Mouse (Mus musculus): ENCODE data around the gene Olfr382. TPM values are rescaled to one million over a fixed set of nuclear protein-coding genes. Genes with fewer than 3 reads are reported as not detected.
"Not testable (repeated sequence)": the region's sequence is repeated elsewhere in the genome, so short reads cannot be mapped to it uniquely, and the experiment has no call there.

Olfr382 gene
- total RNA-seq (2021): not detected

GRCm38 (mm10) chr11:73517097-73517496, at the start of gene Olfr382:
Gene Olfr382, minus strand, starts transcription at chr11:73517197.
- intact Hi-C loops (cut with DNase I): no loop called here
- no peak for DNase-seq (ENCODE audit: extremely low spot score in 1 of 2, low spot score in 2 of 2)

GRCm38 (mm10) chr11:73528971-73529370, 12.0 kb upstream of the Olfr382 start:
- intact Hi-C loops (cut with DNase I); DNase-seq (ENCODE audit: extremely low spot score in 1 of 2, low spot score in 2 of 2): not testable (repeated sequence)

- intact Hi-C loops (cut with DNase I): no loop called here
- DNase-seq (ENCODE audit: extremely low spot score in 1 of 2, low spot score in 2 of 2): no peak
These were observed 25.5 kb downstream of the Olfr382 start, which contains the start of gene Olfr381 for GRCm38 (mm10) chr11:73491503-73491902. Gene Olfr381, minus strand, starts transcription at chr11:73491603.

Other genes with a start within 250 kb of the Olfr382 start
- under 1 TPM; 0.73 to 0.79 TPM for gene Trpv3, start 249.8 kb downstream of the Olfr382 start, total RNA-seq (2021)
- 1 to 10 TPM; 3.3 to 4.2 TPM for gene Aspa, start 187.6 kb downstream of the Olfr382 start, total RNA-seq (2021)
- gene Gm49340, start 187.5 kb downstream of the Olfr382 start, total RNA-seq (2021): not detected
- gene Spata22, start 187.5 kb downstream of the Olfr382 start, total RNA-seq (2021): under 1 TPM in 1 of 2 experiments, not detected in 1; 0.28 TPM
- not detected for gene Olfr20, start 166.4 kb downstream of the Olfr382 start, total RNA-seq (2021)
- gene Olfr376, start 146.0 kb downstream of the Olfr382 start, total RNA-seq (2021): not detected
- gene Olfr1, start 117.6 kb downstream of the Olfr382 start, total RNA-seq (2021): not detected
- not detected for gene Olfr378, start 88.7 kb downstream of the Olfr382 start, total RNA-seq (2021)
- not detected for gene Olfr380, start 59.7 kb downstream of the Olfr382 start, total RNA-seq (2021)
- not detected for gene Olfr381, start 25.6 kb downstream of the Olfr382 start, total RNA-seq (2021)
- gene Olfr385, start 75.8 kb upstream of the Olfr382 start, total RNA-seq (2021): not detected
- gene Olfr384, start 81.4 kb upstream of the Olfr382 start, total RNA-seq (2021): not detected
- gene Zfp735, start 171.6 kb upstream of the Olfr382 start, total RNA-seq (2021): not detected

All from left cerebral cortex, postnatal 10 days (tissue).